Mouse (Mus musculus) cerebellum, adult 2 months (tissue): ENCODE results near the gene Arl6ip1. TPM values are rescaled to one million over a fixed set of nuclear protein-coding genes. Genes with fewer than 3 reads are reported as not detected.

ENCODE experiments used
- DNase-seq, 2 experiments: peaks; one replicate each; pipeline ENCODE4 v3.0.0; 2021
- H3K27ac ChIP-seq: fragments of 200-500 bp; 2 replicates; pipeline ENCODE4 v1.5.1; 2012; ENCODE audit warnings: low read length, control low read depth, inconsistent platforms; ENCODE audit not compliant: insufficient read depth
- H3K27me3 ChIP-seq: fragments of 200-500 bp; 2 replicates; pipeline ENCODE4 v1.6.1; 2012; ENCODE audit warnings: inconsistent platforms, mild to moderate bottlenecking, low read length, moderate library complexity; ENCODE audit not compliant: control insufficient read depth, insufficient read depth
- H3K4me1 ChIP-seq: fragments of 200-500 bp; 2 replicates; pipeline ENCODE4 v1.6.1; 2011; ENCODE audit warnings: low read length; ENCODE audit not compliant: control insufficient read depth, insufficient read depth
- H3K4me3 ChIP-seq: fragments of 200-500 bp; replicated peaks from 2 replicates; pipeline ENCODE3; 2011; ENCODE audit warnings: mild to moderate bottlenecking, low read depth, low read length, control low read depth; ENCODE audit not compliant: insufficient read depth
- CTCF ChIP-seq: fragments of 200-500 bp; IDR thresholded peaks from 2 replicates; pipeline ENCODE4 v1.5.1; 2011; ENCODE audit warnings: low read depth, mild to moderate bottlenecking, control low read depth, low read length, moderate library complexity, borderline replicate concordance; ENCODE audit not compliant: insufficient read depth
- POLR2A ChIP-seq: fragments of 200-500 bp; IDR thresholded peaks from 2 replicates; pipeline ENCODE4 v1.6.1; 2011; ENCODE audit warnings: low read length, control low read depth, borderline replicate concordance; ENCODE audit not compliant: insufficient read depth
- WGBS: fragments of 180-500 bp; shearing (Covaris S2); methylation state at CpG from one replicate; pipeline ENCODE4 v1.1.7; 2018; 5-methylcytosine and 5-hydroxymethylcytosine counted together
- polyA plus RNA-seq: library from polyadenylated mRNA; depleted of rRNA; stranded (reverse); fragments of >200 nt; gene quantifications from 2 replicates; pipeline ENCODE4 v1.2.3, GENCODE M21; 2012

Arl6ip1 gene
- polyA plus RNA-seq, 1 experiment: 281 TPM

GRCm38 (mm10) chr7:118115877-118116568 lies 13.4 kb downstream of the Arl6ip1 start, which contains the start of gene Rps15a:
Rps15a (minus strand) TSS chr7:118116188.
- H3K27ac ChIP-seq: no peak within 1 kb of the TSS
- TF ChIP-seq POLR2A: peak; percentile 91
- no peak for TF ChIP-seq CTCF
- H3K4me3 ChIP-seq: peak within 1 kb of the TSS; percentile 87
- under 1% methylated on average over 40 of the region's 40 CpGs for WGBS
- H3K27me3 ChIP-seq: no peaks in the 10 kb centered on the region
- peak; percentile 94 to 97 for DNase-seq
- H3K4me1 ChIP-seq: peaks cover 6% of the 10 kb centered on the region

GRCm38 (mm10) chr7:118115533-118115876 lies 14.0 kb downstream of the Arl6ip1 start:
- Histone ChIP-seq H3K27me3 (no peaks in the 10 kb centered on the region), H3K27ac (no peak overlapping the region), H3K4me3 (peak overlapping the region; percentile 87), H3K4me1 (peaks cover 7% of the 10 kb centered on the region)
- DNase-seq: no peak
- TF ChIP-seq CTCF (no peak), POLR2A (no peak)
- under 1% methylated on average over 20 of the region's 20 CpGs for WGBS

- Histone ChIP-seq H3K4me1 (peaks cover 7% of the 10 kb centered on the region), H3K27me3 (no peaks in the 10 kb centered on the region), H3K4me3 (no peak overlapping the region), H3K27ac (no peak overlapping the region)
- TF ChIP-seq CTCF (no peak), POLR2A (no peak)
- WGBS: 71% methylated on average over 5 of the region's 5 CpGs
- DNase-seq: no peak
Observed at GRCm38 (mm10) chr7:118113541-118114297, 15.7 kb downstream of the Arl6ip1 start.

GRCm38 (mm10) chr7:118111128-118111527 lies 18.3 kb downstream of the Arl6ip1 start:
- H3K4me1 ChIP-seq: peaks cover 7% of the 10 kb centered on the region
- WGBS: 65% methylated on average over 3 of the region's 3 CpGs
- no peaks in the 10 kb centered on the region for H3K27me3 ChIP-seq
- no peak for DNase-seq
- TF ChIP-seq POLR2A: no peak
- TF ChIP-seq CTCF: no peak
- no peak overlapping the region for H3K4me3 ChIP-seq
- H3K27ac ChIP-seq: no peak overlapping the region

GRCm38 (mm10) chr7:118107671-118108070 lies 21.8 kb downstream of the Arl6ip1 start:
- TF ChIP-seq CTCF (no peak), POLR2A (no peak)
- H3K27ac ChIP-seq: no peak overlapping the region
- no peak for DNase-seq
- no peaks in the 10 kb centered on the region for H3K27me3 ChIP-seq
- peaks cover 3% of the 10 kb centered on the region; the same call in 1 of the 2 replicates for H3K4me1 ChIP-seq
- H3K4me3 ChIP-seq: no peak overlapping the region
- 2% methylated on average over 1 of the region's 1 CpGs for WGBS

GRCm38 (mm10) chr7:118104458-118105052 lies 24.9 kb downstream of the Arl6ip1 start:
- H3K27ac ChIP-seq: no peak overlapping the region
- TF ChIP-seq POLR2A: no peak
- no peak for TF ChIP-seq CTCF
- no peaks in the 10 kb centered on the region for H3K4me1 ChIP-seq
- no peak overlapping the region for H3K4me3 ChIP-seq
- no peak for DNase-seq
- no peaks in the 10 kb centered on the region for H3K27me3 ChIP-seq
- WGBS: 79% methylated on average over 5 of the region's 5 CpGs

GRCm38 (mm10) chr7:118103462-118104379 lies 25.7 kb downstream of the Arl6ip1 start:
- DNase-seq: no peak
- WGBS: 42% methylated on average over 5 of the region's 5 CpGs
- Histone ChIP-seq H3K27me3 (no peaks in the 10 kb centered on the region), H3K27ac (no peak overlapping the region), H3K4me3 (no peak overlapping the region), H3K4me1 (no peaks in the 10 kb centered on the region)
- TF ChIP-seq POLR2A: no peak
- TF ChIP-seq CTCF: no peak
